ENCODE assay signal across 8 mouse cellular contexts in the genomic region with DNA sequence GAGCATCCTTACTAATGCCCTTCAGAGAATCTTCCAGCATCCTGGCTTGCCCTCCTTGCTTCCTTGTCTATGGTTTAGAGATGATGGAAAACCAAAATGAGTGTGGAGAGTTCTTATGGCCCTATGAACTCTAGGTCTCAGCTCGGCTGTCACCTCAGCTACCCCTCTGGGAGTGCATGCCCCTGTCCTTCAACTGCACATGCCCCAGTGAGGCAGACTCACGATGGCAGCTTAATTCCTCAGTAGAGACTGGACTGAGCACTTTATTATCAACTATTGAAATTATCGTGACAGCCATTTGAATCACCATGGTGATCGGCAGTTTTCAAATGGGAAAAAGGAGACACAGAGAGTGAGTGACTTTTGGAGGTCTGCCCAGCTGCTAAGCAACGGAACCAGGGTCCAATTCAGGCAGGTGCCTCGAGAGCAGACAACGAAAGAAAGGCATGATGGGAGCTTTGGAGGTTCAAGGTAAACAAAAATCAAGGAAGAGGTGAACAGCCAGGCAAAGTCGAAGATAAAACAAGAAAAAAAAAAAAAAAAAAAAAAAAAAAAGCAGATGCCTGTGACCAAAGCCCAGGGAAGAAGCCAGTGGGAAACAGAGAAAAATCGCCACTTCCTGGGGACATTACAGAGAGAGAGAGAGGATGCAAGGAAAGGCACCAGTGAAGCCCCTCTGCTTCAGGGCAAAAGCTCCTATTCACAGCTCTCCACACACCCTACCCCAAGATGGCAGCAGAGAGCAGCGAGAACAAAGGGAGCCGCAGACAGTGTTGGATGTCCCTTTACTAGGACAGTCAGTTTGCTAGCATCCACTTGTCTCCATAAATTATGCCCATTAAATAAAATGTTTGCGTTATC.
DNase-seq lines count a peak whose midpoint lies in the region; ATAC-seq and TF ChIP-seq lines count a peak whose summit lies in the region.

No protein-coding gene starts in this region.

- peak; percentile 26 for DNase-seq in CD4-positive, CD25-positive, alpha-beta regulatory T cell, adult 2 months (ENCODE audit: low read depth, low spot score)
- no peak for DNase-seq in Patski (ENCODE audit: low read depth, low spot score)
- peak; percentile 50 to 52 for DNase-seq in cerebellum, postnatal 36 days
- peak; percentile 23 for DNase-seq in gastrocnemius, postnatal 36 days
- DNase-seq in layer of hippocampus, adult 18-20 months (ENCODE audit: low spot score in 2 of 2), result peak; percentile 47 to 73
- DNase-seq in lung, postnatal 36 days, result peak; percentile 57
- peak; percentile 49 for DNase-seq in right cerebral cortex, postnatal 25 days

- CTCF ChIA-PET in Patski (lab: Charles Lee), result interaction anchor here (0.5 to 2.6 kb wide), 16 partner anchors 9 to 178 kb away, joined by 3 to 35 read pairs (median 4); no protein-coding TSS in a partner anchor

- TF ChIP-seq CTCF in Patski (IDR thresholded peaks at IDR 0.05), result peak; percentile 91

- in situ Hi-C loops in Patski (cut with MboI; ENCODE audit: low pct_unique_long_range_greater_than_20kb), result loop anchor here (5.0 to 10.0 kb wide), 3 partner anchors 122 to 345 kb away; no protein-coding TSS in a partner anchor

- no peaks in the 10 kb centered on the region for H3K27me3 ChIP-seq in Patski

- ATAC-seq in CD4-positive, CD25-positive, alpha-beta regulatory T cell, adult 4 months, result no peak
- no peak for ATAC-seq in Patski

- intact Hi-C loops in gastrocnemius, postnatal 36 days (cut with DNase I), result loop anchor here (2.0 kb wide), 1 partner anchor 123 kb away; no protein-coding TSS in a partner anchor

- POLR2A ChIA-PET in Patski (lab: Charles Lee), result interaction anchor here (0.6 kb wide), 1 partner anchor 58 kb away, joined by 3 read pairs; no protein-coding TSS in a partner anchor
